Mouse (Mus musculus) testis, adult 2 months (tissue): ENCODE data around the gene Gatm.
A peak's percentile ranks its signal among the peaks of the same experiment; 100 is the strongest.

Experiments
- CTCF ChIP-seq: fragments of 200-500 bp; IDR thresholded peaks from 2 replicates; pipeline ENCODE4 v1.5.1; 2012; ENCODE audit warnings: low read depth, mild to moderate bottlenecking, inconsistent platforms, low read length, moderate library complexity; ENCODE audit not compliant: control insufficient read depth, insufficient read depth, insufficient replicate concordance
- POLR2A ChIP-seq: fragments of 200-500 bp; IDR thresholded peaks from 2 replicates; pipeline ENCODE4 v1.6.1; 2012; ENCODE audit warnings: low read depth, mild to moderate bottlenecking, inconsistent platforms, low read length, moderate library complexity; ENCODE audit not compliant: control insufficient read depth

GRCm38 (mm10) chr2:122628976-122629375, 17.9 kb upstream of the Gatm start:
- peak; percentile 63; the same call in 1 of the 2 replicates for TF ChIP-seq CTCF
- no peak for TF ChIP-seq POLR2A
